Mouse (Mus musculus): ENCODE data around the gene Vps26a.

DNA sequence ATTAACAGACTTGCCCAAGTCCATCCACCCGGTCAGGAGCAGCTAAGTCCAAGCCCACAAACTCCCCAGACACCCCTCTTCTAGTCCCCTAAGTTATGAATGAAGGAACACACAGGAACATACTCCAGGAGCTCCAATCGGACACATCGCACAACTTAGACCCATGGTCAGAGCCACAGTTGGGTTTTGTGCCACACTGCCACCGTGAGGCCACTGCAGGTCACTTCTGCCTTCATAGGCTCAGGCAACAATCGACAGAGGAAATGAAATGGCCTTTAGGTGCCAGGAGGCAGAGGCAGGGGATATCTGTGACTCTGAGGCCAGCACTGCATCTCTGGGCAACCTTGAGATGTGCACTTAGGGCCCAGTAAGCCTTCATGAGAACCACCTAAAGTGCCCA lies 75.7 kb downstream of the Vps26a start:
- TF ChIP-seq CTCF (IDR thresholded peaks at IDR 0.05; ENCODE audit: extremely low read depth, insufficient read depth, insufficient read length, insufficient replicate concordance) (peak; percentile 83; the same call in 1 of the 2 replicates), POLR2A (IDR thresholded peaks at IDR 0.05; ENCODE audit: low read depth, low read length) (no peak)

Measured in spleen, adult 2 months (tissue).